Mouse (Mus musculus) thymus, adult 2 months (tissue): ENCODE measurements around the gene Haus5. TPM values are rescaled to one million over a fixed set of nuclear protein-coding genes. Genes with fewer than 3 reads are reported as not detected.
A peak's percentile ranks its signal among the peaks of the same experiment; 100 is the strongest.

Experiments used
- DNase-seq: peaks from one replicate; pipeline ENCODE4 v3.0.0; 2021
- H3K27ac ChIP-seq: fragments of 200-500 bp; 2 replicates; pipeline ENCODE4 v1.5.1; 2012; ENCODE audit warnings: low read length, control low read depth; ENCODE audit not compliant: control insufficient read depth, insufficient read depth
- H3K27me3 ChIP-seq: fragments of 200-500 bp; 2 replicates; pipeline ENCODE4 v1.6.1; 2012; ENCODE audit warnings: mild to moderate bottlenecking, low read length, moderate library complexity, mixed read lengths; ENCODE audit not compliant: control insufficient read depth, insufficient read depth
- H3K36me3 ChIP-seq: fragments of 200-500 bp; 2 replicates; pipeline ENCODE4 v1.6.1; 2012; ENCODE audit warnings: mild to moderate bottlenecking, low read length, moderate library complexity; ENCODE audit not compliant: control insufficient read depth, insufficient read depth
- H3K4me1 ChIP-seq: fragments of 200-500 bp; replicated peaks from 2 replicates; pipeline ENCODE4 v1.6.1; 2012; ENCODE audit warnings: low read length; ENCODE audit not compliant: control insufficient read depth, insufficient read depth
- H3K4me3 ChIP-seq: fragments of 200-500 bp; 2 replicates; pipeline ENCODE4 v1.5.1; 2012; ENCODE audit warnings: mild to moderate bottlenecking, low read length, control low read depth, moderate library complexity; ENCODE audit not compliant: control insufficient read depth, insufficient read depth
- CTCF ChIP-seq: fragments of 200-500 bp; IDR thresholded peaks from 2 replicates; pipeline ENCODE4 v1.5.1; 2012; ENCODE audit warnings: mild to moderate bottlenecking, control low read depth, low read length, moderate library complexity, borderline replicate concordance; ENCODE audit not compliant: control insufficient read depth, poor library complexity, insufficient read depth; ENCODE audit errors: extremely low read depth
- POLR2A ChIP-seq: fragments of 200-500 bp; IDR thresholded peaks from 2 replicates; pipeline ENCODE4 v1.6.1; 2012; ENCODE audit warnings: mild to moderate bottlenecking, low read length, control low read depth, moderate library complexity; ENCODE audit not compliant: control insufficient read depth, poor library complexity, insufficient read depth; ENCODE audit errors: extremely low read depth
- WGBS: fragments of 180-500 bp; shearing (Covaris S2); methylation state at CpG from one replicate; pipeline ENCODE4 v1.1.7; 2018; 5-methylcytosine and 5-hydroxymethylcytosine counted together
- polyA plus RNA-seq: library from polyadenylated mRNA; depleted of rRNA; stranded (reverse); fragments of >200 nt; gene quantifications from 2 replicates; pipeline ENCODE4 v1.2.3, GENCODE M21; 2012

Gene Haus5
- polyA plus RNA-seq, 1 experiment, result 41.2 TPM

DNA sequence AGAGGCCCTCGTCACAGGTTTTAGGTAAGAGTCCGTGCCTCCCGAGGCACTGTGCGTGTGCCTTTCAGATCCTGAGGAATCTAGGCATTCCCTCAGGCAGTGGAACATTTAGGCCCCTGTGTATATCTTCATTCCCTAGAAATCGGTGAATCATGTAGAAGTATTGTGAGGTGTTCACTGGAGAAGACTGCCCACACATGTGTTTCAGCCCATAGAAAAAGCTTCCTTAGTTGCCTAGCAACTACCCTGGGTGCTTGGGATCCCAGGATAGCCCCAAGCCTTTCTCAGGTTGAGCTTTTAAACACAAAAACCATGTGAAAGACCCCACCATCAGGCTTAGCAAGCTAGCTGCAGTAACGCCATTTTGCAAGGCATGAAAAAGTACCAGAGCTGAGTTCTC, 23.5 kb upstream of the Haus5 start:
- Histone ChIP-seq H3K4me1 (peaks cover 4% of the 10 kb centered on the region; the same call in 1 of the 2 replicates), H3K4me3 (no peak overlapping the region), H3K36me3 (no peaks in the 10 kb centered on the region), H3K27ac (no peak overlapping the region), H3K27me3 (no peaks in the 10 kb centered on the region)
- WGBS, result 89% methylated on average over 6 of the region's 6 CpGs
- DNase-seq, result no peak
- no peak for TF ChIP-seq POLR2A
- TF ChIP-seq CTCF, result no peak

- no peaks in the 10 kb centered on the region for H3K36me3 ChIP-seq
- no peak overlapping the region for H3K4me3 ChIP-seq
- peaks cover 4% of the 10 kb centered on the region; the same call in 1 of the 2 replicates for H3K4me1 ChIP-seq
- no peaks in the 10 kb centered on the region for H3K27me3 ChIP-seq
- WGBS, result 48% methylated on average over 2 of the region's 2 CpGs
- H3K27ac ChIP-seq, result no peak overlapping the region
- no peak for DNase-seq
- no peak for TF ChIP-seq CTCF
- no peak for TF ChIP-seq POLR2A
These were observed 18.6 kb upstream of the Haus5 start for GRCm38 (mm10) chr7:30683425-30683824.

- no peak for TF ChIP-seq CTCF
- TF ChIP-seq POLR2A, result no peak
- Histone ChIP-seq H3K4me1 (no peaks in the 10 kb centered on the region), H3K36me3 (no peaks in the 10 kb centered on the region), H3K27ac (no peak overlapping the region), H3K27me3 (no peaks in the 10 kb centered on the region), H3K4me3 (no peak overlapping the region)
- no peak for DNase-seq
- WGBS, result 92% methylated on average over 5 of the region's 5 CpGs
These were observed 17.1 kb upstream of the Haus5 start for GRCm38 (mm10) chr7:30681897-30682296.

GRCm38 (mm10) chr7:30678263-30678975, 13.6 kb upstream of the Haus5 start:
- no peak for TF ChIP-seq CTCF
- TF ChIP-seq POLR2A, result no peak
- DNase-seq, result no peak
- Histone ChIP-seq H3K27ac (no peak overlapping the region), H3K4me1 (no peaks in the 10 kb centered on the region), H3K36me3 (no peaks in the 10 kb centered on the region), H3K27me3 (no peaks in the 10 kb centered on the region), H3K4me3 (no peak overlapping the region)
- WGBS, result 88% methylated on average over 5 of the region's 5 CpGs

GRCm38 (mm10) chr7:30671480-30671879, 6.7 kb upstream of the Haus5 start, which contains the start of gene Pmis2:
Gene Pmis2 (minus strand): TSS chr7:30671605.
- Histone ChIP-seq H3K4me3 (no peak within 1 kb of the TSS), H3K4me1 (no peaks in the 10 kb centered on the region), H3K36me3 (no peaks in the 10 kb centered on the region), H3K27ac (no peak within 1 kb of the TSS), H3K27me3 (no peaks in the 10 kb centered on the region)
- no peak for DNase-seq
- WGBS, result 77% methylated on average over 9 of the region's 9 CpGs
- TF ChIP-seq POLR2A, result no peak

DNA sequence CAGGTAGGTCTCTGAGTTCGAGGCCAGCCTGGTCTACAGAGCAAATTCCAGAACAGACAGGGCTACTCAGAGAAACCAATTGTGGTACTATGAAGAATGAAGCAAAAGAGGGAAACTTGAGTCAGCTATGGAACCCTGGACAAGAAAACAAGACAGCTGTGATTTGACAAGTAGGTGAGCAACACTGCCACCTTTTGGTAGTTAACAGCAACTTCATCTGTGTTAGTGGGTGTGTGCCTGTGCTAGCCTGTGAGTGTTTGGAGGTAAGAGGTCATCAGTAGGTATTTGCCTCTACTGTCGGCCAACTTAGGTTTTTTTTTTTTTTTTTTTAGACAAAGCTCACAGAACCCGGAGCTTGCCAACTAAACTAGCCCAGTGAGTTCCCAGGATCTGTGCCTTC, 4.4 kb upstream of the Haus5 start:
- H3K27ac ChIP-seq, result no peak overlapping the region
- no peak for DNase-seq
- no peaks in the 10 kb centered on the region for H3K36me3 ChIP-seq
- H3K27me3 ChIP-seq, result no peaks in the 10 kb centered on the region
- peaks cover 6% of the 10 kb centered on the region for H3K4me1 ChIP-seq
- no peak overlapping the region for H3K4me3 ChIP-seq
- 42% methylated on average over 3 of the region's 3 CpGs for WGBS
- no peak for TF ChIP-seq CTCF
- TF ChIP-seq POLR2A, result no peak

- Histone ChIP-seq H3K4me1 (peaks cover 6% of the 10 kb centered on the region), H3K27me3 (no peaks in the 10 kb centered on the region), H3K27ac (no peak overlapping the region), H3K36me3 (no peaks in the 10 kb centered on the region), H3K4me3 (peak overlapping the region; percentile 73)
- TF ChIP-seq CTCF (no peak), POLR2A (no peak)
- WGBS, result 11% methylated on average over 11 of the region's 11 CpGs
- DNase-seq, result no peak
These were observed 527 bp upstream of the Haus5 start for GRCm38 (mm10) chr7:30665321-30665720.
